Comparison of ENCODE assay signal across 20 mouse cellular contexts in the genomic region with DNA sequence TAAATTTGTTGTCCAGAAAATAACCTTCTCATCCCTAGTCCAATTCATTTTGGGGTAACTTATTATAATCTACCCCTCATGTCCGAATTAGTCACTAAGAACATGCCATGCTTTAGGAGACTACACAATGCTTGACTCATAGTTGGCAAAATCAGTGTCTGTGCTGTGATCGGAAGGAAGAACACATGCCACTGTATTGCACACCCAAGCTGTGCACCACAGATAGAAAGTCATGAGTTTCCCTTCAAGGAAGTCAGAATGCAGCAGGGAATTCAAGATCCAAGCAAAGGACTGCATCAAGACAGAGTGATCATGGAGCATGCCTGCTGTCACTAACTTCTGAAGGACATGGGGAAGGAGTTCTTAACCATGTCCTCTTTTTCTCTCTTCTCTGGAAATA. TPM values are rescaled to one million over a fixed set of nuclear protein-coding genes. Genes with fewer than 3 reads are reported as not detected.
"Had no signal": no experiment of that assay in that cellular context is flagged by ENCODE, and none has a peak within 500 bp of the region (broad histone marks: within the 10 kb centered on the region; RNA-seq: fewer than 3 reads in every experiment).

No protein-coding gene starts in this region.

- H3K27ac ChIP-seq: lung, embryonic 15.5 days; macrophage; midbrain, embryonic 13.5 days; midbrain, embryonic 15.5 days; neural tube, embryonic 12.5 days had no signal

- H3K4me3 ChIP-seq: lung, embryonic 15.5 days; megakaryocyte, embryonic 14.5 days; midbrain, embryonic 13.5 days; midbrain, embryonic 15.5 days; neural tube, embryonic 12.5 days had no signal

- DNase-seq: liver, postnatal 0 days; lung, adult 2 months; lung, postnatal 14 days; lung, postnatal 36 days; right cerebral cortex, adult 18-20 months; right cerebral cortex, postnatal 25 days; right cerebral cortex, postnatal 4 days; spleen, adult 18-20 months; thymus, adult 2 months; thymus, postnatal 36 days had no signal

- ATAC-seq: liver, postnatal 0 days; lung, postnatal 0 days; midbrain, embryonic 13.5 days; midbrain, embryonic 15.5 days had no signal

RNA-seq across cellular contexts. Expression of a gene that starts 35.4 kb away (rescaled TPM):
- total RNA-seq: megakaryocyte progenitor cell, adult 5-6 weeks; midbrain, postnatal 0 days; monocyte, adult 5-6 weeks had no signal
